ENCODE assay signal across 26 mouse cellular contexts in genomic region chrX:130393508-130394145, GRCm38 (mm10).
"Had no signal": no experiment of that assay in that cellular context is flagged by ENCODE, and none has a peak within 500 bp of the region (broad histone marks: within the 10 kb centered on the region; RNA-seq: fewer than 3 reads in every experiment).

No protein-coding gene starts in this region.

- H3K9me3 ChIP-seq: heart, embryonic 13.5 days; heart, embryonic 15.5 days; hindbrain, embryonic 13.5 days; hindbrain, embryonic 15.5 days; kidney, embryonic 15.5 days; limb, embryonic 13.5 days; limb, embryonic 15.5 days; liver, embryonic 12.5 days had no signal

- H3K4me2 ChIP-seq: heart, embryonic 11.5 days; heart, embryonic 13.5 days; heart, embryonic 15.5 days; hindbrain, embryonic 13.5 days; hindbrain, embryonic 15.5 days; kidney, embryonic 15.5 days; limb, embryonic 13.5 days; limb, embryonic 15.5 days; liver, embryonic 12.5 days had no signal

- H3K4me1 ChIP-seq: heart, embryonic 13.5 days; heart, embryonic 15.5 days; hindbrain, embryonic 13.5 days; hindbrain, embryonic 15.5 days; kidney, embryonic 15.5 days; limb, embryonic 13.5 days; limb, embryonic 15.5 days; liver, embryonic 12.5 days had no signal

- H3K4me3 ChIP-seq: heart, adult 2 months; heart, embryonic 13.5 days; heart, embryonic 15.5 days; hindbrain, embryonic 13.5 days; hindbrain, embryonic 15.5 days; kidney, embryonic 15.5 days; limb, embryonic 13.5 days; limb, embryonic 15.5 days; liver, embryonic 12.5 days had no signal

- H3K27me3 ChIP-seq: heart, embryonic 13.5 days; heart, embryonic 15.5 days; hindbrain, embryonic 13.5 days; hindbrain, embryonic 15.5 days; kidney, embryonic 15.5 days; limb, embryonic 13.5 days; limb, embryonic 15.5 days; liver, embryonic 12.5 days had no signal

- H3K27ac ChIP-seq: heart, adult 2 months; heart, embryonic 13.5 days; heart, embryonic 15.5 days; hindbrain, embryonic 13.5 days; hindbrain, embryonic 15.5 days; hindbrain, postnatal 0 days; kidney, embryonic 15.5 days; limb, embryonic 13.5 days; limb, embryonic 15.5 days; liver, embryonic 12.5 days; liver, embryonic 14.5 days had no signal

- H3K9ac ChIP-seq: heart, embryonic 13.5 days; heart, embryonic 15.5 days; hindbrain, embryonic 13.5 days; hindbrain, embryonic 15.5 days; kidney, embryonic 15.5 days; limb, embryonic 13.5 days; limb, embryonic 15.5 days; liver, embryonic 12.5 days; liver, embryonic 14.5 days had no signal

- ATAC-seq: hindbrain, postnatal 0 days; intestine, embryonic 16.5 days; liver, embryonic 12.5 days had no signal

- H3K36me3 ChIP-seq: heart, embryonic 13.5 days; heart, embryonic 15.5 days; hindbrain, embryonic 13.5 days; hindbrain, embryonic 15.5 days; kidney, embryonic 15.5 days; limb, embryonic 13.5 days; limb, embryonic 15.5 days; liver, embryonic 12.5 days had no signal

- DNase-seq: gastrocnemius, postnatal 14 days; gastrocnemius, postnatal 36 days; heart, adult 11 months; heart, adult 2 months; heart, postnatal 14 days; heart, postnatal 36 days; kidney, adult 11 months; kidney, adult 2 months; kidney, adult 9 months; kidney, postnatal 14 days; kidney, postnatal 36 days; layer of hippocampus, adult 9-11 months; layer of hippocampus, postnatal 36 days; left cerebral cortex, postnatal 4 days had no signal
